Mouse (Mus musculus) embryonic facial prominence, embryonic 13.5 days (tissue): ENCODE measurements at regions not wholly inside any gene's neighbourhood (a gene's known extent, or its start where the extent isn't known, plus 50 kb on each side); places are given as distances from the start of the nearest gene placed in this dataset.
"Not testable (repeated sequence)": the region's sequence is repeated elsewhere in the genome, so short reads cannot be mapped to it uniquely, and the experiment has no call there.

Experiments used
- ATAC-seq: fragments of 200-750 bp; cut with Nextera tagmentation; 2 replicates; pipeline ENCODE4 v1.8.0; 2017; ENCODE audit warnings: low read depth; ENCODE audit not compliant: insufficient number of reproducible peaks, insufficient read depth, low FRiP score, low TSS enrichment
- H3K27ac ChIP-seq: fragments of 300-500 bp; sonication (generic); 2 replicates; pipeline ENCODE4 v1.5.1; 2015; ENCODE audit warnings: moderate library complexity, mild to moderate bottlenecking, inconsistent platforms
- H3K27me3 ChIP-seq: fragments of 300-500 bp; sonication (generic); 2 replicates; pipeline ENCODE4 v1.6.1; 2015; ENCODE audit warnings: mild to moderate bottlenecking, inconsistent platforms
- H3K36me3 ChIP-seq: fragments of 300-500 bp; sonication (generic); 2 replicates; pipeline ENCODE4 v1.6.1; 2015; ENCODE audit warnings: mild to moderate bottlenecking, inconsistent platforms
- H3K4me1 ChIP-seq: fragments of 300-500 bp; sonication (generic); 2 replicates; pipeline ENCODE4 v1.6.1; 2015; ENCODE audit warnings: inconsistent platforms
- H3K4me2 ChIP-seq: fragments of 300-500 bp; sonication (generic); 2 replicates; pipeline ENCODE4 v1.6.1; 2015; ENCODE audit warnings: moderate library complexity, mild to moderate bottlenecking, inconsistent platforms
- H3K4me3 ChIP-seq: fragments of 300-500 bp; sonication (generic); 2 replicates; pipeline ENCODE4 v1.5.1; 2015; ENCODE audit warnings: mild to moderate bottlenecking, inconsistent platforms
- H3K9ac ChIP-seq: fragments of 300-500 bp; sonication (generic); 2 replicates; pipeline ENCODE4 v1.6.1; 2015; ENCODE audit warnings: mild to moderate bottlenecking, inconsistent platforms
- H3K9me3 ChIP-seq: fragments of 300-500 bp; sonication (generic); 2 replicates; pipeline ENCODE4 v1.6.1; 2016; ENCODE audit warnings: inconsistent platforms
- WGBS: fragments of 180-500 bp; shearing (Covaris S2); methylation state at CpG from one replicate; pipeline ENCODE4 v1.1.7; 2015; ENCODE audit warnings: mixed read lengths; 5-methylcytosine and 5-hydroxymethylcytosine counted together

DNA sequence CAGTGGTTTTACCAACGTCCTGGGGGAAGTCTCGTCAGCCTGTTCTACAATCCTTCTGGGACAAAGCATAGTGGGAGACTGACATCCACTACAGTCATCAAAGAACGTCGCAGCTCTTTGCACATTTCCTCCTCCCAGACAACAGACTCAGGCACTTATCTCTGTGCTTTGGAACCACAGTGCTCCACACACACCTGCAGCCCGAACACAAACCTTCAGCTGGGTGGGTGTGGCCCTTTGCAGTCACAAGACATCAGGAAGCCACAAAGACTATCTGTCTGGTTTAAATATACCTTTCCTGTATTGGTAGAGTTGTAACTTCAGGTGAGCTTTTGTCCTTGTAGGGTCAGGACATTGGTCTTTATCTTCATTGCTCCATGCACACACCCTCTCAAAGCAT is 708.6 kb downstream of the Dad1 start:
- H3K4me1 ChIP-seq = no peaks in the 10 kb centered on the region
- no peaks in the 10 kb centered on the region for H3K36me3 ChIP-seq
- H3K27me3 ChIP-seq = no peaks in the 10 kb centered on the region
- no peak overlapping the region for H3K27ac ChIP-seq
- no peak for ATAC-seq
- no peak overlapping the region for H3K4me3 ChIP-seq
- H3K4me2 ChIP-seq = no peak overlapping the region
- H3K9ac ChIP-seq = no peak overlapping the region
- H3K9me3 ChIP-seq = no peaks in the 10 kb centered on the region
- 64% methylated on average over 5 of the region's 5 CpGs for WGBS

DNA sequence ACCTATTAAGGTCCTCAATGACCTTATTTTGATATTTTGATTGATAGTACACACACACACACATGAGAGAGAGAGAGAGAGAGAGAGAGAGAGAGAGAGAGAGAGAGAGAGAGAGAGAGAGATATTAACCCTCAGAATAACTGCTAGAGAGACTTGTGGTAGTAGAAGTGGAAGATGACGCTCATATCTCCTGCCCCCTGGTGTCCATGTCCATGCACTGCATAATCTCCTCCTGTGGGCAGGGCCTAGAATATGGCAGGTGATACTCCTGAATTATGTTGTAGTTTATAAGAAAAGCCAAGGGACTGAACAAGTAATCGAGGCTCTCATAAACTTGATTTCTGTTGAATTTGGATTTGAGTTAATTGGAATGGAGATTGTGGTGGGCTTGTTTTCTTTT is 712.3 kb downstream of the Dad1 start:
- ATAC-seq, H3K27me3 ChIP-seq, H3K9me3 ChIP-seq, H3K27ac ChIP-seq, H3K4me1 ChIP-seq, H3K4me3 ChIP-seq, H3K36me3 ChIP-seq, H3K4me2 ChIP-seq, H3K9ac ChIP-seq: not testable (repeated sequence)
- 59% methylated on average over 2 of the region's 2 CpGs for WGBS

DNA sequence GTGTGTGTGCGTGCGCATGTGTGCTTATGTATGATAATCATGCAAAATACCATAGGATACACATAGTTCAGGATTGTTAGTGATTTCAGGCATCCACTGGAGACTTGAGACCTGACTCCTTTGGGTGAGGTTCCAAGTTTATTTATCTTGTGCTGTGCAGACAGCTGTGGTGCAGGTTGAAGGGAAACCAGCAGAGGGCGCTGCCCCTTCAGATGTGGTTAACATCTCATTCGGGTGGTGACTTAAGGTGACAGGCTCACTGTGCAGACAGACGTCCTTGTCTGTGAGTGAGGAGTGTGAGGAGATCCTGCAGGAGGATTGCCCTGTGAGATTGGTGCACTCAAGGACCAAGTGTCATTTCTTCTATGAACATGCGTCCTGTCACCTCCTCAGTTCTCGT is 716.0 kb downstream of the Dad1 start:
- WGBS = 62% methylated on average over 7 of the region's 7 CpGs
- H3K4me1 ChIP-seq, ATAC-seq, H3K4me2 ChIP-seq, H3K27ac ChIP-seq, H3K27me3 ChIP-seq, H3K9me3 ChIP-seq, H3K36me3 ChIP-seq, H3K9ac ChIP-seq, H3K4me3 ChIP-seq: not testable (repeated sequence)

DNA sequence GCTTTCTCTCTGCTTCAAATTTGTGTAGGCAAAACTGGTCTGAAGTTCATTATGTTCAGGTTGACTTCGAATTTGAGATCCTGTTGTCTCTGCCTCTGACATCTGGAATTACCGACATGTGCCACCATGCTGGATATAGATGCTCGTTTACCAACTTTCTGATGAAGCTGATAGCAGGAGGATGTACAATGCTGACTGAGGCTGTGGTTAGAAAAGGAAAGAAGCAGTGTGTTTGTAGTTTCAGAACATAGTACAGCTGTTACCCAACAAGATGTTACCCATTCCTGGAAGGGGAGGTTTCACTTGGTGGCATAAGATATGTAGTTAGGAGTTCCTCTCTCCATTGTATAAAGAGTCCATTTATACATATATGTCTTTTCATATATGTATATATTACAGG is 730.5 kb downstream of the Dad1 start:
- not testable (repeated sequence) for H3K36me3 ChIP-seq, H3K4me3 ChIP-seq, H3K4me1 ChIP-seq, H3K9ac ChIP-seq, H3K9me3 ChIP-seq, H3K27ac ChIP-seq, H3K27me3 ChIP-seq, ATAC-seq, H3K4me2 ChIP-seq
- WGBS = no CpG with 5 or more reads among the region's 3 CpGs

DNA sequence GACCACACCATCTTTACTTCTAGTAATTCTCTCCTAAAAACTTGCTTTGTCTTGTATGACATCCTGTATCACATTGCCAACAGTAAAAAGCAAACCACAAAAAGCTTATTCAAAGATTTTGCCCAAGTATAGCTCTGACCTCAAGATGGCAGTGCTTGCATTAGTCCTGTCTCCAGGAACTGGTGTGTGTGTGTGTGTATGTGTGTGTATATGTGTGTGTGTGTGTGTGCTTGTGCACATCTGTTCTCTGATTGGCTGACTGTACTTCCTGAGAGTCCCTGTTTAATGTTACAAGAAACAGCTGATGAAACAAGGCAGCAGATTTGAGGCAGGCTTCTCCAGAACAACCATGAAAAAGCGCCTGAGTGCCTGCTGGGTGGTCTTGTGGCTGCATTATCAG is 735.0 kb downstream of the Dad1 start:
- not testable (repeated sequence) for H3K9ac ChIP-seq, H3K4me2 ChIP-seq, ATAC-seq, H3K4me1 ChIP-seq, H3K27ac ChIP-seq, H3K4me3 ChIP-seq, H3K27me3 ChIP-seq, H3K36me3 ChIP-seq, H3K9me3 ChIP-seq
- WGBS = no CpG with 5 or more reads among the region's 1 CpGs

DNA sequence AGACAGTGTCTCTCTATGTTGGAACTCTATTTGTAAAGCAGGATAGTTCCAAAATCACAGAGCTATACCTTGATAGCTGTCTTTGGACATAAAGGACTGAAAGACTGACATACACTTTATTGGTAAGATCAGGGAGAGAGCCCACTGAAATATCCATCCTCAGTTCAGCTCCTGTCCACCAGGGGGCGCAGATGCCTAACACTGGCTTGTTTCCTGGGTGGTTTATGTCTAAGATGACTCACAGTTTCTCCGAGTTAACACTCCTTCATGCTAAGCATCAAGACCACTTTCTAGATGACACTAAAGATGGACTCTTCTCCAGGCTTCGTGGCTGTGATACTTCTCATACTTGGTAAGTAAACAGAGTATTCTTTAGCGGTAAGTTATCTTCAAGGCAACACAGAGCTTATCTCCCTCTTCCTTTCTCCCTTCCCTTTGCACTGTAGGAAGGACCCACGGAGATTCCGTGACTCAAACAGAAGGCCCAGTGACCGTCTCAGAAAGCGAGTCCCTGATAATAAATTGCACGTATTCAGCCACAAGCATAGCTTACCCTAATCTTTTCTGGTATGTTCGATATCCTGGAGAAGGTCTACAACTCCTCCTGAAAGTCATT is 737.2 kb downstream of the Dad1 start:
- not testable (repeated sequence) for ATAC-seq, H3K9ac ChIP-seq, H3K27ac ChIP-seq, H3K4me3 ChIP-seq, H3K27me3 ChIP-seq, H3K36me3 ChIP-seq, H3K9me3 ChIP-seq, H3K4me1 ChIP-seq, H3K4me2 ChIP-seq
- WGBS = no CpG with 5 or more reads among the region's 10 CpGs

DNA sequence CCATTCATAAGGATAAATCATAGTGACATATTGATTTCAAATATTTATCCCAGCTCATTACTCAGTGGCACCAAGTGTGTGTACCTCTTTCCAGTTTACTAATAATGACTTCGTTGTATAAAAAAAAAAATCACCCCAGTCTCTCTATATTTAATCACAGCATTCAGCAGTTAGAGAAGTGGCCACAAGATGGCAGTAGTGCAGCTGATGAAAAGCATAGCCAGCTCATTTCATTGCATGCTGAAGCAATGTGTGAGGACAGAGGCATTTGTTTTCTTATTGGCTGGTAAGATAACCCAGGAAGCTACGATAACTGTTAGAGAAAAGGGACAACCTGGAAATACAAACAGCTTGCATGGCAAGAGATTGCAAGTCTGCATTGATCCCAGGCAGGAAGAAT is 748.5 kb downstream of the Dad1 start:
- not testable (repeated sequence) for H3K9ac ChIP-seq, ATAC-seq, H3K4me2 ChIP-seq, H3K36me3 ChIP-seq, H3K27ac ChIP-seq, H3K4me1 ChIP-seq, H3K27me3 ChIP-seq, H3K9me3 ChIP-seq, H3K4me3 ChIP-seq
- 47% methylated on average over 1 of the region's 2 CpGs for WGBS

DNA sequence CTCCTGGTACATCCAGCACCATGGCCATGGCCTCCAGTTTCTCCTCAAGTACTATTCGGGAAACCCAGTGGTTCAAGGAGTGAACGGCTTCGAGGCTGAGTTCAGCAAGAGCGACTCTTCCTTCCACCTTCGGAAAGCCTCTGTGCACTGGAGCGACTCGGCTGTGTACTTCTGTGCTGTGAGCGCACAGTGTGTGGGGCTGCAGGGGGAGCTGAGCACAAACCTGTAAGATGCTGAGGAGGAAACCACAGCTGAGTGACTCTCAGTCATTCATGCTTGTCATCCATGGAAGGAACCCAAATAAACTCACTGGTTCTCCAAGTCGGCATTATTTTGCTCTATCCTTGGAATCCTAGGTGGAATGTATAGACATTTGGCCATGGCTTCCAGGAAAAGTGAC is 765.5 kb downstream of the Dad1 start:
- 91% methylated on average over 8 of the region's 9 CpGs for WGBS
- H3K27ac ChIP-seq = not testable (repeated sequence)

DNA sequence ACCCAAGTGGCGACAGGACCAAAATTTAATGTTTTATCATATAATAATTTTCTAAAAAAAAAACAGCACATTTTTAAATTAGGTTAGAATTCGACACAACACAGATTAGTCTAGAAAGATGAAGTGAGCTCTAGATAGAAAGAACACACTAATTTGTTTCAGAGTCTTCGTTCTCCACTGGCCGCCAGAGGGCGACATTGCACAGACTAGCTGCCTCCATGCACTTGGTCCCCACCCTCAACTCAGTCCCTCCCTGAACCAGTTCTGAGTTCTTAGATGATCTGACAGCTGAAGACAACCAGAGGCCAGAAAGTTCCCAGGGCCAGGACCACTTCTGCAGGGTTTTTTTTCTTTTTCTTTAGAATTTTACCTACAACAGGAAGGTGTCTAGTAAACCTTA is 766.3 kb downstream of the Dad1 start:
- not testable (repeated sequence) for H3K4me2 ChIP-seq, H3K9me3 ChIP-seq, H3K4me1 ChIP-seq, H3K4me3 ChIP-seq, H3K36me3 ChIP-seq, H3K9ac ChIP-seq, H3K27me3 ChIP-seq, ATAC-seq, H3K27ac ChIP-seq
- 27% methylated on average over 5 of the region's 5 CpGs for WGBS

More for the DNA sequence above, 765.5 kb downstream of the Dad1 start:
- H3K9me3 ChIP-seq, H3K9ac ChIP-seq, ATAC-seq, H3K36me3 ChIP-seq, H3K4me3 ChIP-seq, H3K4me2 ChIP-seq, H3K27me3 ChIP-seq, H3K4me1 ChIP-seq: not testable (repeated sequence)

DNA sequence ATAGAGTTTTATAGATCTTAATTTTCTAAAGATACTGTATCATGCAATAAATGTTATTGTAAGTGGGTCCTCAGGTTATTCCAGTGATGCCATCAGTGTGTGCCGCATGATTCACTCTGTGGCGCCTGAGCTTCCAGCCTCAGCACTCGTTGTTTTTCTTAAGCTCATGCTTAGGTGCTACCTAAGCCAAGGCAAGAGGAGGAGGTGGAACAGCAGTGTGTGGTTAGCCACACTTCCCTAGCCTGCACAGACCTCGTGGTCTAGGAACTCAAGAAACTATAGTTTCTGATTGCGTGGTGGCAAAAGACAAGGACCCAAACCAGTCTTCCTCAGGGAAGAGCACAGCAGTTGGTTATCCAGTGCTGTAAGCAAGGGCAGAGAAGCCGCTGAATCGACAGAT is 779.7 kb downstream of the Dad1 start:
- H3K9ac ChIP-seq, ATAC-seq, H3K27ac ChIP-seq, H3K4me3 ChIP-seq, H3K4me1 ChIP-seq, H3K4me2 ChIP-seq, H3K27me3 ChIP-seq, H3K9me3 ChIP-seq, H3K36me3 ChIP-seq: not testable (repeated sequence)
- WGBS = 89% methylated on average over 7 of the region's 7 CpGs

DNA sequence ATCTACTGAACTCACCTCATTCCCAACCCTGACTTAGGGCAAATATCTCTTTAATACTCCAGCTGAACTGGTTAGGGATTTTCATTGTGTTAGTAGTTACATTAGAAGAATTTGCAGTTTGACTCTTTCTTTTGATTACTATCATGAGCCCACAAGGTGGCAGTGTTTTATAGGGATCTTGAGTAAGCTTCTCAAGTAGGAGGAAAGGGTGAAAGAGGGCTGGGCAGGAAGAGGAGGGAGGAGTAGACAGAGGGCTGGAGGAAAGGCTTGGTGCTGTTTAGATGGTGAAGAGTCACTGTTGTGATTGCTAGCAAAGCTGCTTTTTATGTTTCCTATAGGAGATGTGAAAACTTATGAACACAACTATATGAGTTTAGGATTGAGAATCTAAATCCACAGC is 793.1 kb downstream of the Dad1 start:
- not testable (repeated sequence) for H3K9me3 ChIP-seq, H3K4me1 ChIP-seq, H3K9ac ChIP-seq, H3K27ac ChIP-seq, H3K27me3 ChIP-seq, ATAC-seq, H3K36me3 ChIP-seq, H3K4me3 ChIP-seq, H3K4me2 ChIP-seq

DNA sequence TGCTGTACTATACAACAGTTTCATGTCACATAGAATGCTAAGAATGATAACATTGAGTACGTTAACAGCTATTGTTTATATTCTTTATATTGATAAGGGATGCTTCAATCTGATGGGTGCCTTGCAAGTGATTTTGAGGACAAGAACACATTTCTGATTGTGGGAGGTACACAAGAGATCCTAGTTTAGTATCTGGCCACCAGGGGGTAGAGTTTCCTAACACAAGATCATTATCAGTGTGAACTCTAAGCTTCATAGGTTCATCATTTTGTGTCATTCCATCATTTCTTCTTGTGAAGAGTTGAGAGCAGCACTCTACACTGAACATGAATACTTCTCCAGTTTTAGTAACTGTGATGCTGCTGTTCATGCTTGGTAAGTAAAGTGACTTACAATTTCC is 799.9 kb downstream of the Dad1 start:
- Histone ChIP-seq H3K9ac (no peak overlapping the region), H3K4me3 (no peak overlapping the region), H3K9me3 (0 out of 2 replicates have a peak, but pooled peaks cover 2% of the 10 kb centered on the region), H3K27ac (no peak overlapping the region), H3K4me1 (no peaks in the 10 kb centered on the region), H3K4me2 (no peak overlapping the region), H3K27me3 (no peaks in the 10 kb centered on the region), H3K36me3 (no peaks in the 10 kb centered on the region)
- no peak for ATAC-seq
- WGBS = 92% methylated on average over 1 of the region's 1 CpGs

DNA sequence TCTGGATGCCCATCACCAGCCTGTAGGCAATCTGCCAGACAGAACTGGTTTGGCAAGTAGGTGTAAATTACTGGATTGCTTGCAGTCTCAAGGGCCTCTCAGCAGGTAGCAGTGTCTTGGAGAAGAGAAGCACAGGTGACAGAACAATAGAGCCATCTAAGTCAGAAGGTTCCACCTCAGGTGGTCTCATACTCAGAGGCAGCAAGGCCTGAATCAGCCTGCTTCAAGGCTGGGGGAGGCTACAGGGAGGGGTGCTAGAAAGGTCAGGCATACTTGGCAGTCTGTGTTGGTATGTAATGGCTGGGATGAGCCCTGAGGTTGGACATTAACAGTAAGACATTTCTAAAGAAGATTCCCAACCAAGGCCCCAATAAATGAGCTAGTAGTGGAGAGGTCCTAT is 814.3 kb downstream of the Dad1 start:
- not testable (repeated sequence) for H3K36me3 ChIP-seq, H3K4me2 ChIP-seq, H3K4me1 ChIP-seq, H3K27me3 ChIP-seq, H3K4me3 ChIP-seq, H3K9me3 ChIP-seq, ATAC-seq, H3K27ac ChIP-seq, H3K9ac ChIP-seq
